Mouse (Mus musculus) leukemia stem cell, adult 10-12 weeks (primary cell): Measurements from ENCODE around the gene Fgfr1op. TPM values are rescaled to one million over a fixed set of nuclear protein-coding genes. Genes with fewer than 3 reads are reported as not detected.

Source experiments
- polyA plus RNA-seq: library from polyadenylated mRNA; stranded (reverse); fragments of >175 nt; gene quantifications from 2 replicates; pipeline ENCODE4 v1.2.3, GENCODE M21; 2012; ENCODE audit warnings: low replicate concordance

Fgfr1op gene
- 2.4 and 15.9 TPM in 2 replicates for polyA plus RNA-seq

GRCm38 (mm10) chr17:8164701-8165607 lies at the start of gene Fgfr1op:
Fgfr1op (plus strand) TSS chr17:8165501.

DNA sequence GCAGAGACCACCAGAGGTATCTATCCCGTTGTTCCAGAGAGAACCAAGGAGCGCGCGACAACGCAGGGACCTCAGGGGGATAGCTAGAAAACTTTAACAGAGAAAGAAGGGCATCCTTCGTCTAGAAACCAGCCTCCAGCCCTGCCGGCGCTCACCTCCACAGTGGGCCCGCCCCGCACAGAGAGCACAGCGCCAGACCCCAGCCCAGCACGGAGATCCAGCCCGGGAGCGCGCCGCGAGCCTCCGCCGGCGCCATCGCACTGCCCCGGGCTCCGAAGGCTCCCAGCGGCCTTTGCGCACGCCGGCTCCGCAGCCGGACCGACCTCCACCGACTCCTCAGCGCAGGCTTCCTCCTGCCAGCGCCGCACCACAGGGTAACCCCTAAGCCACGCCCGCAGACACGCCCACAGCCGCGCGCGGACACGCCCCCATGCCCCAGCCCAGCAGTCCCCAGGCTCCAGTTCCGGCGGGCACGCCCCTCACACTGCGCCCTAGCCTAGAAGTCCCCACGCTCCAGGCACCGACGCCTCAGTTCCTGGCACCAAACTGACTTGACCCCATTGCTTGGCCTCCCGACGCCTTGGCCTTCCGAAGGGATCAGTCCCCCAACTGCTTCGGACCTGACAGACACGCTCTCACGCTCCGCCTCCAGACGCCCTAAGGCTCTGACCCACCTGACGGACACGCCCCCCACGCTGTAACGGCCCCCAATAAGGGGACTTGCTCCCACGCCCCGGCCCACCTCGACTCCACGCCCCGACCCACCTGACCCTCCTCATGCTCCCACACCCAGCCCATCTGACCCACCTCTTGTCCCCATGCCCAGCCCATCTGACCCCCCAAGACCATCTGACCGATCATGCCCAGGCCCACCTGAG lies 17.6 kb upstream of the Fgfr1op start, which contains the start of the genes Gm49673 and Rnaset2a:
TSS of gene Gm49673 (minus strand) at position 350 of the 878 bp plus-strand sequence.
TSS of gene Rnaset2a (minus strand) at position 659 of the 878 bp plus-strand sequence.

DNA sequence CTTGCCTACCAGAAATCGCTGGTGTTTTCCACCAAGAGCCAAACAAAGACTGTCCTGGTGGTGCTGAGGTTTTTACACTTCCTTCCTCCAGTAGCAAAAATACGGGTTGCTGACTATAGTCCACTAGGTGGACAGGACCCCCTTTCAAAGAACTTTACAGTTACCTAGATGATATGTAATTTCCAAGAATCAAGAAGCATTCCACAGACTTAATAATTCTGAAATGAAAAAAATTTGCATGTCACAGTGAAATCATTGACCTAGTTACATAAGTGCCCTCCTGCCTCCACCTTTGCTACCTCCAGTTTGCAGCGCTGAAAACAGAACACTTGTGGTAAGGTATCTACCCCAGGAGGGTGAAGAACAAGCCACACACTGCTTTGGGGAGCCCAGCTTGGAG lies 70.4 kb downstream of the Fgfr1op start, which contains the start of gene Ccr6:
TSS of gene Ccr6 (plus strand) at position 301 of the 400 bp plus-strand sequence.

Other genes with a start within 250 kb of the Fgfr1op start
- gene Tagap, start 239.5 kb upstream of the Fgfr1op start, polyA plus RNA-seq, result 0.72 and 2.1 TPM in 2 replicates
- gene Rsph3a, start 219.9 kb upstream of the Fgfr1op start, polyA plus RNA-seq, result 58.8 and 71.4 TPM in 2 replicates
- gene Gm49673, start 17.7 kb upstream of the Fgfr1op start, polyA plus RNA-seq, result 0.46 TPM in 1 of 2 replicates, not detected in the other
- gene Rnaset2a, start 17.4 kb upstream of the Fgfr1op start, polyA plus RNA-seq, result 28.1 and 39.2 TPM in 2 replicates
- 0.24 and 3.6 TPM in 2 replicates for gene Ccr6, start 70.5 kb downstream of the Fgfr1op start, polyA plus RNA-seq
- gene Mpc1, start 117.4 kb downstream of the Fgfr1op start, polyA plus RNA-seq, result 8.3 and 24.1 TPM in 2 replicates
- gene Sft2d1, start 145.6 kb downstream of the Fgfr1op start, polyA plus RNA-seq, result 53.5 and 227 TPM in 2 replicates
- 0.69 and 1.7 TPM in 2 replicates for gene Prr18, start 172.0 kb downstream of the Fgfr1op start, polyA plus RNA-seq
- gene T2, start 190.5 kb downstream of the Fgfr1op start, polyA plus RNA-seq, result not detected in 2 replicates